Mouse (Mus musculus): ENCODE results near the gene Trex2. TPM values are rescaled to one million over a fixed set of nuclear protein-coding genes. Genes with fewer than 3 reads are reported as not detected.
A peak's percentile ranks its signal among the peaks of the same experiment; 100 is the strongest.

The Trex2 gene
- total RNA-seq (2021), result not detected
- long read RNA-seq, experiment 1, result 0 reads
- long read RNA-seq, experiment 2, result 0 reads

DNA sequence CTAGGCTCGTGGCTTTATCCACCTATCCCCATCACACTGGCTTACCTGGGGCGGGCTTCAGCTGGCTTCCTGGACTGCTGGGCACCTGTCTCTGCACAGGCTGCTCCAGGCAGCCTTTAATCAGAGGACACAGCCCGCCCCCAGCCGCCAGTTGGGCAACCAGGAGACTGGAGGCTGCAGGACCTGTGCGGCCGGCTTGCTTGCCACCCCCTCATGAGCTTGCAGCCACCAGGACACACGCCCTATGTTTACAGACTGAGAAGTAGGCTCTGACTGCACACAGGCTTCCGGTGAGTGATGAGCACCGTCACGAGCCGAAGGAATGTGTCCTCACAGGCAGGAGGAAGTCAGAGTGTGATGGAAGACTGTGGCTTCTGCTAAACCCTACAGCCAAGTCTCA is at the start of gene Trex2:
Gene Trex2, minus strand, starts transcription at position 93 of the 400 bp plus-strand sequence.
- no peak for DNase-seq (ENCODE audit: low spot score in 2 of 2)

DNA sequence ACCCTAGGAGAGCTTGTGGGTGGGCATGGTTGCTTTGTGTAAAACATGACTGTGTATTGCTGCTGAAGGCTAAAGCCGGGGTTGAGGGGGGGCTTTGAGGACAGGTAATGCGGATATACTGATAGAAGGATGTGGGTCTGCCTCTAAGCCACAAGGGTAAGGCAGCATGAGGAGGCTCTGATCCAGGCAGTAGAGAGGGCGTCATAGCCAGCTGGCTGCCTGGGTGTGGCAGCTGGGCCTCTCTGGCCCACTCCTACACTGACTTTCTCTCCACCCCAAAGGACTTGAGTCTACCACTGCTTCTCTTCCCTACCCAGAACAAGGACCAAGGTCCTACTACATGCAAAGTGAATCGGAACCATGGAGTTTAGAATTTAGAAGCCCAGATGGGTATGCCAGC is 49.7 kb upstream of the Trex2 start:
- DNase-seq (ENCODE audit: low spot score in 2 of 2), result no peak

DNA sequence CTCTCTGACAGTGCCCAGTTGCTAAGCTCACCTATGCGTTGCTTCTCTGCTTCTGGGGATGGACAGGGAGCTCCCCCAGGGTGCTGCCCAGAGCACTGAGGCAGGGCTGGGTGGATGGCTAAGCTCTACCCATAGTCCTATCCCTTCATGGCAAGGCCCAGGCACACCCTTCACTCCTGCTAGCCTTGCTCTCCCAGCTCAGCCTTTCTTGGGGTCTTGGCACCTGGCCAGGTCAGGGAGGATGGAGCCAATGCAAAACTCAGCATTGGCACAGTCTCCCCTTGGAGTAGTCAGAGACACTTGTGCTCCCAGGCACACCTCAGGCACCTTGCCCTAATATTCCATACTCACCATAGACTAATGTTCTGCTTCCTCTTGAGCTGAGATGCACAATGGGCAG is 48.9 kb upstream of the Trex2 start:
- DNase-seq (ENCODE audit: low spot score in 2 of 2), result no peak

DNA sequence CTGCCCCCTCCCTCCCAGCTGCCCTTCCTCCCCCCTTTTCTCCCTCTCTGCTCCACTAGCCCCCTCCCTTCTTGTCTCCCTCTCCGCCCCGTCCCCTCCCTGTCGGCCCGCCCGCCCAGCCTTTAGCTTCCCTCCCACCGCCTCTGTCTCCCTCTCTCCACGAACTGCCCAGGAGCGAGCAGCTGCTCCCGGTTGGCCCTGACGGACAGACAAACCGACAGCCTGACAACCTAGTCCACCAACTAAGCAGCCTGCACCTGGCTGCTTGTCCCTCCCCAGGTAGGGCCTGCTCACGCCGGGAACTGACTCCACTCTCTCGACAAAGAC is 48.3 kb upstream of the Trex2 start, which contains the start of gene Bgn:
Gene Bgn, plus strand, starts transcription at position 119 of the 327 bp plus-strand sequence.
- DNase-seq (ENCODE audit: low spot score in 2 of 2), result no peak

DNA sequence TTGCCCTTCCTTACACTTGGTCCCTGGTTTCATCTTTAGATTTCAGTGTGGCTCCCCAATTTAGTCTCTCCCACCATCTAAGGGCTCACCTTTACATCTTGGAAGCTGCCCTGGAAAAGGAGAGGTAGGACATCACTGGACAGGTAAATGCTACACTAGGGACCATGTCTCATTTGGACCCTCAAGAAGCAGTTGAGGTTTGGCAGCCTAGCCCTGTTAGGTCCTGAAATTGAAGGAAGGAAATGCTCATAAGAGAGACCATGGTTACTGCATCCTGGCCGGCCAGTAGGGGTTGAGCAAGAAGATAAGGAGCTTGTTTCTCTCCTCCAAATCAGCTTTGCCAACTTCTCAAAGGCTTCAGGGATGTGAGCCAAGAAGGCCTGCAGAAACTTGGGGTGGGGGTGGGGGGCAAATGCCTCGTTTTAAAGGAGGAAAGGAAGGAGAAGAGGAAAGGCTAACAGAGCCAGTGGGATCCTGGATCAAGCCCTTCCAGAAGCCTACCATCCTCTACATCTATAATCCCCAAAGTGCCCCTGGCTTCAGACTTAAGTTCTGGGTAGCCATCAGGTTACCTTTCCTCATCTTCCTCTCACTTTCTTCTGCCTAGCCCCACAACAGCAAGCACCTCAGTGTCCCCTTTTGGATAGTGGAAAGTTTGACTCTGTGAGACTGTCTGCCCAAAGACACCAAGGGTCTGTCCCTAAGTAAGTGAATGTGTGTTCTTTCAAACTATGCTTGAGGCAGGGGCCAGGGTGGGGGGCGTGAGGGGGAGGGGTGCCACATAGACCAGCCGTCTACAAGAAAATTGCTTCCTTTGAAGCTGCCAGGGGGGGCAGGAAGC is 47.7 kb upstream of the Trex2 start:
- no peak for DNase-seq (ENCODE audit: low spot score in 2 of 2)

DNA sequence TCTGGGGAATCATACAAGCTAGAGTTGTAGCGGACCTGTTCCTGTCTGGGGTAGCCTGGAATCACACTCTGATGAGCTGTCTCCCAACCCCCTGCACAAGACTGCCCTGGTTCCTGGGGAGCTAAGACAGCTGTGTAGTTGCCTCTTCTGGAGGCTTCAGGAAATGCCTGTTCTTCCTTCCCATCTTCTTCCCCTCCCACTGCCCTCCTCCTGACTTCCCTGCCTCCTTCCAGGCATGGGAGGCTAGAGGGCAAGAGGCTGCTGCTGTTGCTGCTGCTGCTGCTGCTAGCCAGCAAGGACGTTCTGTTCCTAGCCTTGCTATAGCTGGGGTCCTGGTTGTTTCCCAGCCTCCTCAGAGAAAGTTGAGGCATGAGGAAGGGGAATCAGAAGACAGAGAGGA is 45.2 kb upstream of the Trex2 start:
- DNase-seq (ENCODE audit: low spot score in 2 of 2), result no peak

DNA sequence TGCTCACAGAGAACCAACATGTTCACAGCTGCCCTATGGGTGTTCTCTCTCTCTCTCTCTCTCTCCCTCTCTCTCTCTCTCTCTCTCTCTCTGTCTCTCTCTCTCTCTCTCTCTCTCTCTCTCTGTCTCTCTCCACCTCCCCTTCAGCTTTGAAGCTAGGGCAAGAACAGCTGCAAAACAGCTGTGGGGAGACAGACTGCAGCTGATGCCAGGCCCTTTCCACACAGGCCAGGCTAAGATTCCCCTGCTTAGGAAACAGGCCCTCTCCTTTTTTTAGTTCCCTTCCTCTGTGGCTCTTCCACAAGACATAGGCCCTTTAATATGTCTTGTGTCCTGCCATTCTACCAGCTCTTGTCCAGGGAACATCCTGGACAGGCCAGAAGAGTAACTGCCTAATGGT is 44.5 kb upstream of the Trex2 start:
- no peak for DNase-seq (ENCODE audit: low spot score in 2 of 2)

DNA sequence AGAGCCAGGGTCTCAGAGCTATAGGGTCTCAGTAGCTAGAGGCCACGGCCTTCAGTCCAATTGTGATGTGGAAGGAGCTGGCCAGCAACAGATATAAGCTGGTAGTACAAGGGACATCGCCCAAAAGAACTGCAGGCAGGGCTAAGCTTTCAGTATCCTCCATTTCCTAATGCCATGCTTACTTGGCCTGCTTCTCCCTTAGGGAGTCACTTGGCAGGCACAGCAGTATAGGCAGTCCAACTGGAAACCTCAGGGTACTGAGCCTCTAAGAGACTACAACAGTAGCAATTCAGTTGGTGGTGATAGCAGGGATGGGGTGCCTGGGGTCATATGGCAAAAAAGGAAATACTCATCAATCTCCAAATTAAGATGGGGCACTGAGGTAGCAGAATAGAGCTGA is 42.4 kb upstream of the Trex2 start:
- DNase-seq (ENCODE audit: low spot score in 2 of 2), result no peak

DNA sequence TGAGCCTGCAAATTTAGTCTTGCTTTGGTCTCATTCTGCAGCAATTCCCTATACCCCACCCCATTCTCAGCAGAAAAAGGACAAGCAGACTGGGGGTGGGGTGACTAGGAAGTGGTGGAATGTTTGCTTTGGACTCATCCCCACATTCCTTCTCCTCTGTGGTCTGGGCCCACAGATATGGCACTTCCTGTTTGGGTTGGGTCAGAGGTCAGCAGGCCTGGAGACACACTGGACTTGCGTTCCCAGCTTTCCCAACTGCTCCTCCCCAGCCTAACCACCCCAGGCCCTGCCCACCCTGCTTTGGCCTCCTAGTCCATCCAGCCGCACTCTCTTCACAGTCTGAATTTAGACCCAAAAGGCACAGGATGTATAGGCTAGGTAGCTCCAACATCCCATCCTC is 41.5 kb upstream of the Trex2 start:
- no peak for DNase-seq (ENCODE audit: low spot score in 2 of 2)

DNA sequence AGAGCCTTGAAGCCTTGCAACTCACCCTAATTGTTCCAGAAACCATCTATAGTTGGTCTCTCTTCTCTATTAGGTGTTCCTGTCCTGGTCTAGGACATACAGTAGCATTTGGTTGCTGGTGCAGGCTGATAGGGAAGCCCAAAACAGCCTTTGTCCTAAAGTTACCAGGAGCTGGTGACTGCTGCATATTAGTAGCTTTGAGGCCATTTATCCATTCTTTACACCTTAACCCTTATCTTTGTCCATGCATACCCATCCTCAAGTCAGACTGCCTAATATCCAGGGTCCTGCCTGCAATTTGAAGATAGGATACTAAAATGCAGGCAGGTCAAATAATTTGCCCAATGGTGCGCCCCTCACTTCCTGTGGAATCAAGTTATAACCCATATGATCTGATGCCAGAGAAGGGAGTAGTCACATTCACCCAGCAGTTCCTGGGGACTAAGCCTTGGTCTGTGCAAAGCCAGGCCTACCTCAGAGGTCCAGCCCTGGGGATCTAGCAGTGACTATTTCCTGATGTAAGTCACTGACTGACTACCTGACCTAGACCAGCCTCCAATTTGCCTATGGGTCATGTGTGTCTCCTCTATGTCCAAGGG is 40.6 kb upstream of the Trex2 start:
- DNase-seq (ENCODE audit: low spot score in 2 of 2), result no peak

DNA sequence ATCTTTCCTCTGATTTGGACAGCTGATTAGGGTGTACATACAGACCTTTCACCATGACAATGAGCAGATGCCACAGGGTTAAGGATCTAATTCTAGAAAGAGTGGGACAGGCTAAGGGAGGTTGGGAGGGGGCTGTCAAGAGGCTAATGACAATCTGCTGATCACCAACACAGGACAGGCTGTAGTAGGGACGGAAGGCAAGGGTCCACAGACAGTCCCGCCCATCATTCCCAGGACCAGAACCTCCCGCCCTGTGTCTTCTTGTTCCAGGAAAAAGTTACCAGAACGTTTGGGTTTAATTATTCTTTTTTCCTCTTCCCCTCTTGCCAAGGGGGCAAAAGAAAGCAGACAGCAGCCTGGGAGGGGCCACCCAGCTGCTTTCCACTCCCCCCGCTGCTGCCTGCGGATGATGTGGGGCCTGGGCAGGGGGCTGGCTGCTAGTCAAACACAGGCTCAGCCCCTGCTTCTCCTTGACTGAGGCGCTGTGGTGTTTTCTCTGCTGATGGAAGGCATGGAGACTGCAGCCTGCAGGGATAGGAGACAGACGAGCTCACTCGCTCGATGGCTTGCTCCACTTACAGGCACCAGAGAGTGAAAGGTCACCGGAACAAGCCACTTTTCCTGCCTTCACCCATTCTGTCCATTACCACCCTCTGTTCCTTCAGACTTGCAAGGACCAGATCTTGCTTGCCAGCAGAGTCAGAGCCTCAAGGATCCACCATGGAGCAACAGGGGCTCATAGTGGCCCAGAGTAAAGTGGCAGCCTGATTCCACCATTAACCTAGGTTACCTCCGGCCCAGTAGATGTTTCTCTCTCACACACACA is 39.4 kb upstream of the Trex2 start:
- no peak for DNase-seq (ENCODE audit: low spot score in 2 of 2)

DNA sequence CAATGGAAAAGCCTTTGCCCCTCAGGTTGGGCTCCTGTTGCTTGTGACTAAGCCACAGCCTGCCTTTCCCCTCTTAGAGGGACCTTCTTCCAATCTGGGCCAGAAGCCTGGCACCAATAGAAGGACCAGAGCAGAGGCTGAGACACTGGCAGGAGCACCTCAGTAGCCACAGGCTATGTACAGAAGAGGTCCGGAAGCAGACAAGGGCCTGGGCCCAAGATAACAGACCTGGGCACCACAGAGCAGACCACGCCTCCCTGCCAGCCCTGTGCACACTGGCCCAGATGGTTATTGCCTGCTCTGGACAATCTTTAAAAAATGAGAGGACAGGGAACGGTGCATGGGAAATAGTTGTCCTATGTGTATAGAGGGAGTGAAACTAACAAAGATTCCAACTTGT is 36.6 kb upstream of the Trex2 start:
- no peak for DNase-seq (ENCODE audit: low spot score in 2 of 2)

DNA sequence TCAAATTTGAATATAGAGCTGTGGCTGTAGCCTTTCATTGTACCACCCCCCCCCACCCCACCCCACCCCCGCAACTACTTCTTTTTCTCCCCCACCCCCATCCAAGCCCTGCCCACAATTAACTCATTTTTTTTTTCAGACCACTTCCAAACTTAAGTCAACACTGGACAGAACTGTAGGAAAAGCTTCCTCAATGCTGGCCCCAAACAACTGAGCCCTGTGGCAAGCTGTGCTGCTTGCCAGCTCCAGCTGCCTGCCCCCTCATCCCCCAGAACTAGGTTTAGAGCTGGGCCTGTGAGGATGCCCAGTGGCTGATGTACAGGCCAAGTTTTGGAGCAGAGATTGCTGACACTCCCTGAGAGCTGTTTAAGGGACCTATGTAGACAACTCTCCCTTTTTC is 33.6 kb upstream of the Trex2 start:
- DNase-seq (ENCODE audit: low spot score in 2 of 2), result no peak

DNA sequence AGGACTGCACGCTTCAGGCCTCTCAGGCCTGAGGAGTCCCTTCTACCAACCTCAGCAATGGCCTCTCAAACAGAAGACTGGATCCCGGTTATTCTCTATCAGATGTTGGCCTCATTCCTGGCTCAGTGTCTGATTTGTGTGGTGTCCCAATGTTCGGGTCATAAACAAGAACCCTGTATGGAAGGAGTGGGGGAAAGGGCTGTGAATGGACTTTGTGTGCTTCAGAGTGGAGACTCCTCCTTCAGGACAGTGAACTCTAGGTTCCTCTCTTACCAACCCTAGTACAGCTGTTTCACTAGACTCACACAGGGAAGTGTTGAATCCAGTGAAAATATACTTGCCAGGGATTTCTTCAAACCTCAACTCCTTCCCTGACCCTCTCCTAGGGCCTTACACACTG is 33.2 kb upstream of the Trex2 start:
- no peak for DNase-seq (ENCODE audit: low spot score in 2 of 2)

DNA sequence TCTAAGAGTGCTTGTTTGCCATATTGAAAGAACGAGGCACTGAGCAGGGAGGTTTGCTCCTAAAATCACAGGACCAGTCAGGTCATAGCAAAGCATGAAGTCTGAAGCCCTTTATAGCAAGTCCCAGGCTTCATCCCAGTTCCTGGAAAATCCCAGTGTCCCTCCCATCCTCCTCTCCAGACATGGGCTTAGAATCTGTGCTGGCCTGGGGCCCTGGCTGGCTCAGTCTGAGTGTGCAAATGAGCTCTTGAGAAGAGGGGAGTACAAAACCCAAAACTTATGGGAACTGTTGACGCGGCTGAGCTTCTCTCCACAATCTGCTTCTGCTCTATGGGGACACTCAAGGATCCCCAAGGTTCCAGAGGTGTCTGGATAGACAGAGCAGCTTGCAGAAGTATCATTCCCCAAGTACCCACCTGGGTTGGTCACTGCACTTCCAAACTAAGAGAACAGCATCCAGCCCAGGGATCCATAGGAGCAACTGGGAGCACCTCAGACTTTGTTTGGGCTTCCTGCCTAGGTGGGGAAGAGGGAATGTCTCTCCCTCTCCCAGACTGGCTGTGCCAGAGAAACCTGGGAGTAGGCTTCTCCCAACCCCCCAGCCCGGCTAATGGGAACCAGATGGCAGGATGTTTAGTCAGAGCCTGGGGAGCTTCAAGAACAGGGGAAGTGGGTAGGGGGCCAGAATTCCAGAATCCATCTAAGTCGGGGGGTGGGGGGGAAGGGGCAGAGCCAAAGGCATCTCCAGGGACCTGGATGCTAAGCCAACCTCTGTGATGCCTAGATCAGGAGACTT is 32.5 kb upstream of the Trex2 start:
- DNase-seq (ENCODE audit: low spot score in 2 of 2), result no peak

DNA sequence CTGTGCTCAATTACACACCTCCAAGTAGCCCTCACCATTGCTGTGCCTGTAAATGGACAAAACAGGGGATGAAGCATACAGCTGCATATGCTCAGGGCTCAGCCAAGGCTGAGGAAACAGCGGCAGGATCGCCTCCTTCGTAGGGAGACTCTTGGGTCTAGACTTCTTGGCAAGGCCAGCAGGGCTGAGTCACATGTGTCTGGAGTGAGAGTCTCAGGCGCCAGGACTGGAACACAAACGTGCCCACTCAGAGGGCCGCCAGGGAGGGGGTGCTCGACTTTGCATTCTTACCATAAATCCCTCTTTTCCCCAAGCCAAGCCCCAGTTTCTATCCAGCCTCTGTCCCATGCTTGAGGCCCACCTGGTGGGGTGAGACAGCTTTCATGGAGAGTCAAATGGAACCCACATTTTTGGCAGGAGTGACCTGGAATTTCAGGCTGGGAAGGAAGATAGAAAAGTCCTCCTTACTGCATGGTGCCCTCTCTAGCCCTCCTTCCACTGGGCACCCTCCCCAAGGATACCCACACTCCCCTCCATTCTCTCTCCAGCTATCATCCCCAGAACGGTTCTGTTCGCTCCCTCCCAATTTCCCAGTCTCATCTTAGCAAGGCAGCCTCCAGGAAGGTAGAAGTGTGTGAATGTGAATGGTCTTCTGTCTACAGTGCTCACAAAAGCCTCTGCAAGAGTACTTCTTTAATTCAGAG is 30.5 kb upstream of the Trex2 start:
- DNase-seq (ENCODE audit: low spot score in 2 of 2), result peak in 1 of 2 experiments; percentile 27

DNA sequence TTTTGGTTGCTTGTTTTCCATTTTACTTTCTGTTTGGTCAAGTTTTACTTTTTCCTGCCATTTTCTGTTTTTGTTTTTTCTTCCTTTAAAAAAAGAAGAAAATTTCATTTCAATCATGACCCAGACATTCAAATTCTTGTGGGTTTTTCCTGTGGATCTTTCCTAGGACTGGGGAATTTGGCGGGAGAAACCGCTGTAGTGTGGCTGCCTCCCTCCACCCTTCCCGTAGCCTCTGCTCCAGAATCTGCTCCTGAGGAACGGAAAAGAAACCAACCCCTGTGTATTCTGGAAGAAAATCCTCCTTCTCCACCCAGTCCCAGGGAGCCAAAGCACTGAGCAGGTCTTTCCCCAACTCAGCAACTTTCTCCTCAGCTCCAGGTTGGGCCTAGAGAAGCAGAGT is 25.6 kb upstream of the Trex2 start:
- no peak for DNase-seq (ENCODE audit: low spot score in 2 of 2)

DNA sequence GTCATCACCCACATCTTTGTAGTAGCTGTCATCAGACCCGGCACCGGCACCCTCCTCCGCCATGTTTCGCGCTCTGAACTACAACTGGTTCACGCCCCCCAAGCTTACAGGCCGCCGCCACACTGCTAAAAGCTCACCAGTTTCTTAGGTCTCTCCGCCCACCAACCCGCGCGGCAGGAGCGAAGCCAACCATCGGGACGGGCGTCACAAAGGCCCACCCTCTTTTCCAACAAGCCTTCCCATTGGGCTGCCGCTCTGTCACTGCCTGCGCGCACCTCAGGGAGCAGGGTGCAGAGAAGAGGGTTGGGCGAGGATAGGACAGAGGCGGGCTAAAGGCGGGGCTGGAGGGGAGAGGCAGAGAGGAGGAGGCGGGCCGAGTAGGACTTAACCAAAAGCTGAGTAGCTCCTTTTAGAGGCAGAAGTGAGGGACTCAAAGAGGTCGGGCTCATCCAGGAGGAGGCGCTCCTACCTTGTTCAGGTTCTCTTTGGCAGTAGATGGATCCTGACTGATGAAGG is 23.8 kb upstream of the Trex2 start, which contains the start of gene Haus7:
Gene Haus7, minus strand, starts transcription at position 168 of the 516 bp plus-strand sequence.
- peak; percentile 71 to 72 for DNase-seq (ENCODE audit: low spot score in 2 of 2)

DNA sequence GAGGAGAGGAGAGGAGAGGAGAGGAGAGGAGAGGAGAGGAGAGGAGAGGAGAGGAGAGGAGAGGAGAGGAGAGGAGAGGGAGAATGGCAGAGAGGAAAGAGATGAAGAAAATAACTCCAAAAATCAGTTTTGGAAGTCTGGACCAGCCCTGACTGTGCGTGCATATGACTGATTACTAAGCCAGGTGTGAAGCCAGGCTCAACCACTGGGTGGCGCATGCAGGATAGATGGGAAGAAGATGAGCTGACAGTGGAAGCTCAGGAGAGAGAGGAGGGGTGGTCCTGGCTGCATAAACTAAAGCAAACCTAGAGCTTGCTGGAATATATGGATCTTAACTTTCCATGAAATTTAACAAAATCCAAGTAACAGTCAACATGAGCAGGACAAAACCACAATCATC is 16.8 kb upstream of the Trex2 start:
- DNase-seq (ENCODE audit: low spot score in 2 of 2), result peak; percentile 59 to 69

DNA sequence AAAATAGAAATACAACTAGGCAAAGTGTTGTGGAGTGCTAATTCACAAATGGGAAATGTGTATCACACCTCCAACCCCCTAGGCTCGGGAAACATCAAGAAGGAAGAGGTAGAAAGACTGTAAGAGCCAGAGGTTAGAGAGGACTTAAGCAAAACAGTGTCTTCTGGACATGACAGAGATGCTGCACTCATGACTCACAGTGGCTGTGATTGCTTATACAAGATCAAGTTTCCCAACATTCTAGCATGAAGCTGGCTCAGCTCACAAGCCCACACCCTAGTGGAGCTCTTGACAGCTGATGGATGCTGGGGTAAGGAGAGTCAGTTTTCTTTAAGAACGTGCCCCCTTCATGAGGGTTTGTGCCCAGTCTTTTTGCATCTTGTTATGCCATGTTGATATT is 6.3 kb upstream of the Trex2 start:
- DNase-seq (ENCODE audit: low spot score in 2 of 2), result no peak

Data from adrenal gland, adult 18-20 months (tissue).